Mouse (Mus musculus) hindbrain, embryonic 13.5 days (tissue): ENCODE data around the gene Akr7a5. TPM values are rescaled to one million over a fixed set of nuclear protein-coding genes. Genes with fewer than 3 reads are reported as not detected.

Experiments
- ATAC-seq: fragments of 200-750 bp; cut with Nextera tagmentation; 2 replicates; pipeline ENCODE4 v1.8.0; 2017; ENCODE audit warnings: moderate TSS enrichment; ENCODE audit not compliant: low FRiP score
- H3K27ac ChIP-seq: fragments of 300-500 bp; sonication (generic); 2 replicates; pipeline ENCODE4 v1.5.1; 2015; ENCODE audit warnings: inconsistent platforms, mild to moderate bottlenecking, moderate library complexity
- H3K27me3 ChIP-seq: fragments of 300-500 bp; sonication (generic); 2 replicates; pipeline ENCODE4 v1.6.1; 2015; ENCODE audit warnings: mild to moderate bottlenecking, inconsistent platforms
- H3K36me3 ChIP-seq: fragments of 300-500 bp; sonication (generic); 2 replicates; pipeline ENCODE4 v1.6.1; 2015; ENCODE audit warnings: mild to moderate bottlenecking, inconsistent platforms
- H3K4me1 ChIP-seq: fragments of 300-500 bp; sonication (generic); replicated peaks from 2 replicates; pipeline ENCODE4 v1.6.1; 2015; ENCODE audit warnings: inconsistent platforms
- H3K4me2 ChIP-seq: fragments of 300-500 bp; sonication (generic); 2 replicates; pipeline ENCODE4 v1.6.1; 2015; ENCODE audit warnings: inconsistent platforms, mild to moderate bottlenecking, moderate library complexity
- H3K4me3 ChIP-seq: fragments of 300-500 bp; sonication (generic); 2 replicates; pipeline ENCODE4 v1.5.1; 2015; ENCODE audit warnings: mild to moderate bottlenecking, inconsistent platforms
- H3K9ac ChIP-seq: fragments of 300-500 bp; sonication (generic); 2 replicates; pipeline ENCODE4 v1.6.1; 2015; ENCODE audit warnings: mild to moderate bottlenecking, inconsistent platforms
- H3K9me3 ChIP-seq: fragments of 300-500 bp; sonication (generic); 2 replicates; pipeline ENCODE4 v1.6.1; 2016; ENCODE audit warnings: inconsistent platforms
- WGBS: fragments of 180-500 bp; shearing (Covaris S2); methylation state at CpG from one replicate; pipeline ENCODE4 v1.1.7; 2015; 5-methylcytosine and 5-hydroxymethylcytosine counted together
- polyA plus RNA-seq: library from polyadenylated mRNA; unstranded; fragments of >200 nt; fragmentation: Nextera tagmentation; extraction: Ambion mirVana; gene quantifications from 2 replicates; pipeline ENCODE4 v1.2.1, GENCODE M21; 2015

Akr7a5 gene
- polyA plus RNA-seq, result 58.7 and 60.0 TPM in 2 replicates

GRCm38 (mm10) chr4:139310171-139310898, at the start of gene Akr7a5, which contains the start of gene Pqlc2:
Gene Akr7a5 (plus strand): TSS chr4:139310744.
Gene Pqlc2 (minus strand): TSS chr4:139310708.
- no peaks in the 10 kb centered on the region for H3K9me3 ChIP-seq
- peak within 1 kb of the TSS; percentile 80 for H3K4me3 ChIP-seq
- H3K4me2 ChIP-seq, result peak within 1 kb of the TSS; percentile 94
- peaks cover 31% of the 10 kb centered on the region for H3K36me3 ChIP-seq
- peak within 1 kb of the TSS; percentile 88 for H3K9ac ChIP-seq
- under 1% methylated on average over 63 of the region's 63 CpGs for WGBS
- H3K27ac ChIP-seq, result peak within 1 kb of the TSS; percentile 84
- H3K4me1 ChIP-seq, result peaks cover 40% of the 10 kb centered on the region
- 0 out of 2 replicates have a peak, but pooled peaks cover 13% of the 10 kb centered on the region for H3K27me3 ChIP-seq
- ATAC-seq, result peak; percentile 86

DNA sequence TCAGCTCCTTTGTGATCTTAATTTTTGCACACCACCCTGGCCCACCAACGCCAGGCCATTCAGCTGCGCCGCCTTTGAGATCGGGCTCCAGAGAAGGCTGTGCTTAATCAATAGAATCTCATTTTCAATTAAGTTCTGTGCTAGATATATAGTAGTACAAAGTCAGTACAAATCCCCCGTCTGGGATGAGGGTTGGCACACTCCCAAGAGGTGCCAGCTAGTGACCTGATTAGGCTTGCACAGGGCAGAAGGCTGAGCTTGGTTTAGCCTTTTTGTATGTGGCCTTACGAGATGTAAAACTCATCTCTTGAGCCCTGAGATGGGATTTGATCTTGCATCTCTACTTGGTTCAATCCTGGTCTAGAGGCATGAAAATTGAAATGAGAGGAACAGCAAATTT, 47.6 kb upstream of the Akr7a5 start:
- H3K36me3 ChIP-seq, result peaks cover 72% of the 10 kb centered on the region
- peaks cover 22% of the 10 kb centered on the region for H3K4me1 ChIP-seq
- 92% methylated on average over 6 of the region's 6 CpGs for WGBS
- H3K9ac ChIP-seq, result no peak overlapping the region
- H3K4me3 ChIP-seq, result no peak overlapping the region
- no peak overlapping the region for H3K27ac ChIP-seq
- no peak overlapping the region for H3K4me2 ChIP-seq
- no peak for ATAC-seq
- no peaks in the 10 kb centered on the region for H3K9me3 ChIP-seq
- H3K27me3 ChIP-seq, result no peaks in the 10 kb centered on the region

DNA sequence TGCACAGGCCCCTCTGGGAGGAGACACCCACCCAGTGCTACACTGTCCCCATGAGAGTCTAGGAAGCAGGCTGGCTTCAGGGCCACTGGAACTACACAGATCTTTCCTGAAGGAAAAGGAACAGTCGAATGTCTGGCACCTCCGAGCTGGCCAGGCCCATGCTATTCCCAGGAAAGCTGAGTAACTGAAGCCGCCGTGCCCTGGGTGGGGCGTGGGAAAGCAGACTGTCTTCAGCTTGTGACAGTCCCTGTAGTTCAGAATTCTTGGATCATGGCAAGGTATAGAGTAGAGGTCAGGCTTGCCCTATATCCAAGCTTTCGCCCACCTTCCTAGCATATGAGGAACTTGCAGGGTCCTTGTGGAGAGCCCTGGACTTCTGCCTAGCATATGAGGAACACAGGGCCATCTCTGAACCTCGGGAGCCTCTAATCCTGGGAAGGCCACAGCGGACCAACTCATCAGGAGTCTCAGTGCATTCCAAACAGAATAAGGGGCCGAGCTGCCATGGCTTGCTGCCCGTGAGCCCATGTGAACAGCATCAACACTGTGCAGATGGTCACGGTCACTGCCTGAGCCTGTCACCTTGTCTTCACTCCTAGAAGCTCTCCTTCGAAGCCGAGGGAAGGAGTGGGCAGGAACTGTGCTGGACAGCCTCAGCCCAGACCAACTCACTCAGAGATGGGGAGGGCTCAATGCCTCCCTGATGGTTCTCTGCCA, 44.6 kb upstream of the Akr7a5 start:
- Histone ChIP-seq H3K4me2 (no peak overlapping the region), H3K9ac (no peak overlapping the region), H3K36me3 (peaks cover 56% of the 10 kb centered on the region), H3K4me1 (peaks cover 28% of the 10 kb centered on the region), H3K4me3 (no peak overlapping the region), H3K27me3 (no peaks in the 10 kb centered on the region), H3K9me3 (no peaks in the 10 kb centered on the region), H3K27ac (no peak overlapping the region)
- WGBS, result 86% methylated on average over 13 of the region's 13 CpGs
- ATAC-seq, result no peak

DNA sequence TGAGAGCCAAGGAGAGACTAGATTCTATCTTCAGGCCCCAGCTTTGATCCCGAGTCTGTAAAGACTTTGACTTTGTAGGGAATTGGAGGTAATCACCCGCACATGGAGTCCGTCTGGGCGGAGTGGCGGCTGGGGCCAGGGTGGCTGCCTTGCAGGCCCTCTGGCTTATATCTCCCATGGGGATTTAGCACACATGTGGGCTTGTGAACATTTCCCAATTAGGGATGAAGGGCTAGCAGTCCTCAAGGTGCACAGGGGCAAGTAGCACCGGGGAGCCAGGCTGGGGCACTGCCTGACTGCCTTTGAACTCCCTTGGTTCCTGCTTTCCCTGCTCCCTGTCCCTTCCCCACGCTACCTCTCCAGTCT, 44.1 kb upstream of the Akr7a5 start:
- H3K27ac ChIP-seq, result no peak overlapping the region
- H3K4me2 ChIP-seq, result no peak overlapping the region
- WGBS, result 80% methylated on average over 7 of the region's 7 CpGs
- H3K4me3 ChIP-seq, result no peak overlapping the region
- peaks cover 28% of the 10 kb centered on the region for H3K4me1 ChIP-seq
- no peaks in the 10 kb centered on the region for H3K9me3 ChIP-seq
- no peaks in the 10 kb centered on the region for H3K27me3 ChIP-seq
- peaks cover 50% of the 10 kb centered on the region for H3K36me3 ChIP-seq
- H3K9ac ChIP-seq, result no peak overlapping the region
- no peak for ATAC-seq

DNA sequence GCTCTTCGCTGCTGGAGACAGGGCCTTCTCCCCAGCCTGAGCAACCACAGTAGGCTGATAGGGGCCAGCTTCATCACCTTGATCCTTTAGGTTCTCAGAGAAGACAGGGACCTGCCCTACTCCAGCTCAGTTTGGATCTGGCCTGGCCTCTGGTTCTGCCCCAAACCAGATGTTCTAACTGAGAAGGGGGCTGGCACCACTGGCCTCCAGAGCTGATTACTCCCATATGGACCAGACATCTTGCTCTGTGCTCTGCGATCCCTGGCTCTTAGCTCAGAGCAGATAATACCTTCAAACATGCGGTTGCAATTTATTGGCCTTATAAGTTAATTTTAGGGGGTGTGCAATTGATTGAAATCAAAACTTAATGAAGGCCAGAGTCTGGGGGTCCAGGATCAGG, 43.2 kb upstream of the Akr7a5 start:
- Histone ChIP-seq H3K27ac (no peak overlapping the region), H3K36me3 (peaks cover 42% of the 10 kb centered on the region), H3K4me2 (no peak overlapping the region), H3K4me1 (peaks cover 28% of the 10 kb centered on the region), H3K4me3 (no peak overlapping the region), H3K9ac (no peak overlapping the region), H3K27me3 (no peaks in the 10 kb centered on the region), H3K9me3 (no peaks in the 10 kb centered on the region)
- 96% methylated on average over 3 of the region's 3 CpGs for WGBS
- ATAC-seq, result no peak

GRCm38 (mm10) chr4:139268242-139268641, 42.3 kb upstream of the Akr7a5 start:
- H3K4me2 ChIP-seq, result no peak overlapping the region
- H3K27ac ChIP-seq, result no peak overlapping the region
- H3K9ac ChIP-seq, result no peak overlapping the region
- no peaks in the 10 kb centered on the region for H3K9me3 ChIP-seq
- ATAC-seq, result no peak
- H3K27me3 ChIP-seq, result no peaks in the 10 kb centered on the region
- peaks cover 33% of the 10 kb centered on the region for H3K36me3 ChIP-seq
- H3K4me1 ChIP-seq, result peaks cover 28% of the 10 kb centered on the region
- no peak overlapping the region for H3K4me3 ChIP-seq
- 95% methylated on average over 1 of the region's 1 CpGs for WGBS

DNA sequence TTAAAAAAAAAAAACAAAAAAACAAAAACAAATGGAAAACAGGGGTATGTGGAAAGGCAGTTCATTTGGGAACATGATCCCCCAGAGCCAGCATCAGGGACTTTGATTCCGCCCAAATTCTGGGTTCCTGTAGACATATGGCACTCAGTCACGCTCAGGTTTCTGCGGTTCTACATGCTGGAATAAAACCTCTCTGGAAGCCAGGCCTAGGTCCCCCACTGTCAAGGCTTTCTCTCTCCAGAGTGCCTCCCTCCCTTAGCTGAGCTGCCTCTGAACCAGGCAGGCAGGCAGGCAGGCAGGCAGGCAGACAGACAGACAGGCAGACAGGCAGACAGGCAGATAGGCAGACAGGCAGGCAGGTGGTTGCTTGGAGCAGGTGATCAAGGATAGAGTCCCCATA, 40.4 kb upstream of the Akr7a5 start:
- Histone ChIP-seq H3K4me3 (no peak overlapping the region), H3K27me3 (no peaks in the 10 kb centered on the region), H3K36me3 (peaks cover 27% of the 10 kb centered on the region), H3K4me1 (peaks cover 28% of the 10 kb centered on the region), H3K9me3 (no peaks in the 10 kb centered on the region), H3K9ac (no peak overlapping the region), H3K27ac (no peak overlapping the region), H3K4me2 (no peak overlapping the region)
- ATAC-seq, result no peak
- WGBS, result 86% methylated on average over 3 of the region's 3 CpGs

GRCm38 (mm10) chr4:139271562-139271961, 39.0 kb upstream of the Akr7a5 start:
- no peaks in the 10 kb centered on the region for H3K9me3 ChIP-seq
- no peak overlapping the region for H3K4me3 ChIP-seq
- H3K4me1 ChIP-seq, result peaks cover 22% of the 10 kb centered on the region
- ATAC-seq, result no peak
- H3K27ac ChIP-seq, result no peak overlapping the region
- peaks cover 25% of the 10 kb centered on the region for H3K36me3 ChIP-seq
- no peak overlapping the region for H3K9ac ChIP-seq
- 92% methylated on average over 9 of the region's 9 CpGs for WGBS
- H3K4me2 ChIP-seq, result no peak overlapping the region
- no peaks in the 10 kb centered on the region for H3K27me3 ChIP-seq

DNA sequence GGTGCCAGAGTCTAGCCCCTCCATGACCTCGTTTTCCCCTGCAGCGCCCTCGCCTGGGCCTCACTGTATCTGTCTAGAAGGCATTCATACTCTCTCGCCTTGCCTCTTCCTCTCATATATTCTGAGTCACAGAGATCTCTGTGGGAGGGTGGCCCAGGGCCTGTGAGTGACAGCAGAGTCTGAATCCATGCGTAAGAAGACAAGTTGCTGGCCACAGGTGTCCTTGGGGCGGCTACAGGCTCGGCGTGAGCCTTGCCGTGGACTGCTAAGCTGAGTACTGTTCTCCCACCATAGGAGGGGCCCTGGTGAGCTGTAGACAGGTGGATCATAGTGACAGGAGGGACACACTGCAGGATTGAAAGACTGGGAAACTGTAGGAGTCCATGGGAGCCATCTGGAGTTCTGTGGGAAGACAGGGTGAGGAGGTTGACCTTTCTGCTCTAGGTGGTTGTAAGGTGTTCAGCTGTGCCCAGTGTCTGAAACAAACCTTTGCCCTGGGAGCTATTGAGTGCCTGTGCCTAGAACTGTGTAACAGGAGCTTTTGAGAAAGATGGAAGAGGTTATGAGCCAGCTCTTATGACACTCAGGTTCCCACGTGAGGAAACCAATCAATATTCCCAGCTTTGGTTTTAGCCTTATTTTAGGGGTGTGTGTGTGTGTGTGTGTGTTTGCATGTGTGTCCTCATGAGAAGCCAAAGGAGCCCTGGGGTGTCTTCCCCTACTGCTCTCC, 37.4 kb upstream of the Akr7a5 start:
- Histone ChIP-seq H3K27ac (no peak overlapping the region), H3K4me1 (peaks cover 8% of the 10 kb centered on the region), H3K27me3 (no peaks in the 10 kb centered on the region), H3K9ac (no peak overlapping the region), H3K4me2 (no peak overlapping the region), H3K4me3 (no peak overlapping the region), H3K9me3 (no peaks in the 10 kb centered on the region), H3K36me3 (peaks cover 25% of the 10 kb centered on the region)
- no peak for ATAC-seq
- 89% methylated on average over 10 of the region's 10 CpGs for WGBS

DNA sequence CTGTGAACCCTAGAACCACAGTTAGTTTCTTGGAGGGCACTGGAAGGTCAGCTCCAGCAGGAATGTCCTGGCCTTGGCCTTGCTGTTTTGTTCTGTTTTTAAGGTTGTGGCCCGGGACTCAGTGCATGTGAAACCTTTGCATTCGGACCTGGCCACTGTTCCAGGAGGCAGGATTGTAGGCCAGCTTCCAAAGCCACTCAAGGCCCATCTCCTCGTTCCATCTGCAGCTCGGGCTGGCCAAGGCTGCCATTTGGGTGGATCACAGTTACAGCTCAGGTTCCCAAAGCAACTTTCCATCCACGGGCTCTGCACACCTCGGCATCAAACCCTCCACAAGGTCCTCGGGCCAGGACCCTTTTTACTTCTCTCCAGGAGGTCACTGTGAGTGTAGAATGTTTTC, 36.0 kb upstream of the Akr7a5 start:
- 94% methylated on average over 7 of the region's 7 CpGs for WGBS
- Histone ChIP-seq H3K27me3 (no peaks in the 10 kb centered on the region), H3K9me3 (no peaks in the 10 kb centered on the region), H3K27ac (no peak overlapping the region), H3K36me3 (peaks cover 16% of the 10 kb centered on the region), H3K4me1 (no peaks in the 10 kb centered on the region), H3K4me2 (no peak overlapping the region), H3K9ac (no peak overlapping the region), H3K4me3 (no peak overlapping the region)
- no peak for ATAC-seq

GRCm38 (mm10) chr4:139276411-139276810, 34.1 kb upstream of the Akr7a5 start:
- Histone ChIP-seq H3K4me2 (no peak overlapping the region), H3K9ac (no peak overlapping the region), H3K4me1 (no peaks in the 10 kb centered on the region), H3K27me3 (no peaks in the 10 kb centered on the region), H3K9me3 (no peaks in the 10 kb centered on the region), H3K4me3 (no peak overlapping the region), H3K27ac (no peak overlapping the region), H3K36me3 (peaks cover 35% of the 10 kb centered on the region)
- WGBS, result 86% methylated on average over 7 of the region's 7 CpGs
- no peak for ATAC-seq

GRCm38 (mm10) chr4:139280530-139280929, 30.0 kb upstream of the Akr7a5 start:
- Histone ChIP-seq H3K4me3 (no peak overlapping the region), H3K9me3 (no peaks in the 10 kb centered on the region), H3K36me3 (peaks cover 57% of the 10 kb centered on the region), H3K27ac (no peak overlapping the region), H3K4me1 (peaks cover 11% of the 10 kb centered on the region), H3K27me3 (no peaks in the 10 kb centered on the region), H3K9ac (no peak overlapping the region), H3K4me2 (no peak overlapping the region)
- no peak for ATAC-seq
- WGBS, result 85% methylated on average over 12 of the region's 12 CpGs
